Mouse (Mus musculus) midbrain, embryonic 16.5 days (tissue): ENCODE data around the gene Mtif2. TPM values are rescaled to one million over a fixed set of nuclear protein-coding genes. Genes with fewer than 3 reads are reported as not detected.
"Not testable (repeated sequence)": the region's sequence is repeated elsewhere in the genome, so short reads cannot be mapped to it uniquely, and the experiment has no call there.

Experiments
- ATAC-seq: fragments of 200-750 bp; cut with Nextera tagmentation; 2 replicates; pipeline ENCODE4 v1.8.0; 2017; ENCODE audit warnings: moderate TSS enrichment
- H3K27ac ChIP-seq: fragments of 300-500 bp; sonication (generic); 2 replicates; pipeline ENCODE4 v1.5.1; 2014; ENCODE audit warnings: mild to moderate bottlenecking, low read length, mixed read lengths
- H3K27me3 ChIP-seq: fragments of 300-500 bp; sonication (generic); 2 replicates; pipeline ENCODE4 v1.6.1; 2014; ENCODE audit warnings: low read depth, low read length, mixed read lengths; ENCODE audit not compliant: control insufficient read depth, insufficient read depth
- H3K36me3 ChIP-seq: fragments of 300-500 bp; sonication (generic); 2 replicates; pipeline ENCODE4 v1.6.1; 2014; ENCODE audit warnings: mild to moderate bottlenecking, low read length, moderate library complexity, mixed read lengths; ENCODE audit not compliant: control insufficient read depth, insufficient read depth
- H3K4me1 ChIP-seq: fragments of 300-500 bp; sonication (generic); 2 replicates; pipeline ENCODE4 v1.6.1; 2014; ENCODE audit warnings: mild to moderate bottlenecking, low read length, mixed read lengths; ENCODE audit not compliant: control insufficient read depth, insufficient read depth
- H3K4me2 ChIP-seq: fragments of 300-500 bp; sonication (generic); 2 replicates; pipeline ENCODE4 v1.6.1; 2014; ENCODE audit warnings: mild to moderate bottlenecking, low read length, mixed read lengths
- H3K4me3 ChIP-seq: fragments of 300-500 bp; sonication (generic); 2 replicates; pipeline ENCODE4 v1.5.1; 2014; ENCODE audit warnings: low read depth, mild to moderate bottlenecking, low read length, moderate library complexity, mixed read lengths
- H3K9ac ChIP-seq: fragments of 300-500 bp; sonication (generic); 2 replicates; pipeline ENCODE4 v1.6.1; 2014; ENCODE audit warnings: low read depth, low read length, mixed read lengths
- H3K9me3 ChIP-seq: fragments of 300-500 bp; sonication (generic); replicated peaks from 2 replicates; pipeline ENCODE4 v1.6.1; 2014; ENCODE audit warnings: mild to moderate bottlenecking, low read length, mixed read lengths; ENCODE audit not compliant: control insufficient read depth, poor library complexity, severe bottlenecking
- WGBS: fragments of 180-500 bp; shearing (Covaris S2); extraction: QIAGEN DNeasy Blood & Tissue Kit; methylation state at CpG from one replicate; pipeline ENCODE4 v1.1.7; 2014; 5-methylcytosine and 5-hydroxymethylcytosine counted together
- polyA plus RNA-seq: library from polyadenylated mRNA; unstranded; fragments of >200 nt; fragmentation: Nextera tagmentation; extraction: Ambion mirVana; gene quantifications from 2 replicates; pipeline ENCODE4 v1.2.1, GENCODE M21; 2015

Mtif2 gene
- polyA plus RNA-seq, 1 experiment from 2014 or later, result 43.3 TPM

GRCm38 (mm10) chr11:29514682-29515412 lies 11.4 kb upstream of the Mtif2 start, which contains the start of gene Prorsd1:
TSS of gene Prorsd1 (minus strand) at chr11:29515033.
- Histone ChIP-seq H3K36me3 (peaks cover 3% of the 10 kb centered on the region; the same call in 1 of the 2 replicates), H3K9me3 (no peaks in the 10 kb centered on the region), H3K27ac (peak within 1 kb of the TSS; percentile 73), H3K4me2 (peak within 1 kb of the TSS; percentile 59), H3K4me1 (no peaks in the 10 kb centered on the region; the same call in 1 of the 2 replicates), H3K4me3 (peak within 1 kb of the TSS; percentile 56), H3K9ac (peak within 1 kb of the TSS; percentile 49), H3K27me3 (no peaks in the 10 kb centered on the region)
- WGBS, result 4% methylated on average over 40 of the region's 40 CpGs
- ATAC-seq, result peak; percentile 99

- peaks cover 25% of the 10 kb centered on the region for H3K36me3 ChIP-seq
- ATAC-seq, result no peak
These were observed 12.0 kb downstream of the Mtif2 start for GRCm38 (mm10) chr11:29538201-29538600.

DNA sequence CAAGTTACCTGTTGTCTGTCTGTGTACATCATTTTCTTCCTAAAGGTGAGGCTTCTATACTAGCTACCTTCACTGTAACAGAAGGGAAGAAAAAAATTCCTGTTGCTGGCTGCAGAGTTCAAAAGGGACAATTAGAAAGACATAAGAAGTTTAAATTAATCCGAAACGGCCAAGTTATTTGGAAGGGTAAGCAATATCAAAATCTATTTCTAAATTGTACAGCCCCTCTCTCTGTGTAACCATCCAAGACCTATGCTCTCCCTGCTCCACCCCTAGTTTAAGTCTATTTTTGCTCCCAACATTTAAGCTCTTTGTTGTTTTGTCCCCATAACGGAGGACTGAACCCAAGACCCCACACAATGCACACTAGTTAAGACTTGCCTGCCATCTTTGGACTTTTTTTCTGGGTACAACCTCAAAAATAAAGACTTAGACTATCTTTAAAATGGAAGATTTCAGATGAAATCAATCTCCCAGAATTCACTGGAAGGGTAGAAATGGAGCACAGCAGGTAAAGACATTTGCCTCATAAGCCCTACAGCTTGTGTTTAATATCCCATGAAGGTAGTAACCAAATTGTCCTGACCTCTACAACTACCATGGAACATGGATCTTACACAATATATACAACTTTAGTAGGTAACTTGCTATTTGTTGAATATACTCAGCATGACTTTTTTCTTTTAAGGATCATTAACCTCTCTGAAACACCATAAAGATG lies 18.2 kb downstream of the Mtif2 start:
- WGBS, result 89% methylated on average over 3 of the region's 3 CpGs
- Histone ChIP-seq H3K27ac (no peak overlapping the region), H3K4me3 (no peak overlapping the region), H3K9me3 (no peaks in the 10 kb centered on the region), H3K27me3 (no peaks in the 10 kb centered on the region), H3K4me2 (no peak overlapping the region), H3K36me3 (peaks cover 18% of the 10 kb centered on the region), H3K4me1 (peaks cover 13% of the 10 kb centered on the region), H3K9ac (no peak overlapping the region)
- ATAC-seq, result no peak

More at GRCm38 (mm10) chr11:29538201-29538600, 12.0 kb downstream of the Mtif2 start:
- Histone ChIP-seq H3K27ac (no peak overlapping the region), H3K9ac (no peak overlapping the region), H3K9me3 (no peaks in the 10 kb centered on the region), H3K4me2 (no peak overlapping the region), H3K4me1 (no peaks in the 10 kb centered on the region), H3K4me3 (no peak overlapping the region), H3K27me3 (no peaks in the 10 kb centered on the region)
- WGBS, result 98% methylated on average over 1 of the region's 1 CpGs

DNA sequence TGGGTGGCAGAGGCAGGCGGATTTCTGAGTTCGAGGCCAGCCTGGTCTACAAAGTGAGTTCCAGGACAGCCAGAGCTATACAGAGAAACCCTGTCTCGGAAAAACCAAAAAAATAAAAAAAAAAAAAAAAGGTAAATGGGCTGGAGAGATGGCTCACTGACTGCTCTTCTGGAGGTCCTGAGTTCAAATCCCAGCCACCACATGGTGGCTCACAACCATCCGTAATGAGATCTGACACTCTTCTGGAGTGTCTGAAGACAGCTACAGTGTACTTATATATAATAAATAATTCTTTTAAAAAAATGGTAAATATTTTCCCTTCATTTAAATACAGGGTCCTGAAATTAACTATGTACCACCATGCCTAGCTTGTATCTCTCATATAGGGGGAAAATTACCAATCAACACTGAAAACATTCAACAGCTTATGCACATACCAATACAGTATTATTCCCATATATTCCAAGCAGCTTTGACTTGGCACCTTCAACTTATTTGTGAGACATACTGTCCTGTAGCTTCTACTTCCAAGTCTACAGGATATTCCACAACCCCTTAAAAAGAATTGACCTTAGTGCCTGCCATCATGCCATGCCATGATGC lies 19.0 kb downstream of the Mtif2 start:
- not testable (repeated sequence) for H3K4me3 ChIP-seq, H3K9ac ChIP-seq, H3K27ac ChIP-seq, H3K27me3 ChIP-seq, H3K4me2 ChIP-seq, H3K9me3 ChIP-seq, ATAC-seq
- 88% methylated on average over 4 of the region's 4 CpGs for WGBS
- Histone ChIP-seq H3K4me1 (peaks cover 13% of the 10 kb centered on the region), H3K36me3 (peaks cover 18% of the 10 kb centered on the region)

DNA sequence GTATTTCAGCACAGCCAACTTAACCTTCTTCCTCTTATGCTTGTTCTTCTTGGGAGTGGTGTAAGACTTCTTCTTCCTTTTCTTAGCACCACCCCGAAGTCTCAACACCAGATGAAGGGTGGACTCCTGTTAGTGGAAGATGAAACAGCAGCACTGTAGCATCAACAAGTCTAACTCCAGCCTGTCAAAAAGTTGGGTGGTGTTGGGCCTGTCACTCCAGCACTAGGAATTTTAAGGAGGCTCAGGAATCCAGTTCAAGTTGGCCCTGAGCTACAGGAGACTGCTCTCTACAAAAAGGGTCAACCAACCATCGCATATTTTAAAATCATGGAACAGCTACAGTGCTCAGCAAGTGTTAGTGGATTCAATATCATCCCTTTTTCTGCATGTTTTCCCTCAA lies 20.1 kb downstream of the Mtif2 start:
- Histone ChIP-seq H3K36me3 (peaks cover 16% of the 10 kb centered on the region), H3K4me2 (peak overlapping the region; percentile 71; the same call in 1 of the 2 replicates), H3K9ac (peak overlapping the region; percentile 88; the same call in 1 of the 2 replicates), H3K4me1 (peaks cover 13% of the 10 kb centered on the region)
- not testable (repeated sequence) for H3K4me3 ChIP-seq, H3K27me3 ChIP-seq, H3K27ac ChIP-seq, H3K9me3 ChIP-seq, ATAC-seq
- WGBS, result 96% methylated on average over 2 of the region's 2 CpGs

- no peaks in the 10 kb centered on the region for H3K9me3 ChIP-seq
- no peak overlapping the region for H3K27ac ChIP-seq
- H3K4me3 ChIP-seq, result peak overlapping the region; percentile 86
- no peaks in the 10 kb centered on the region for H3K27me3 ChIP-seq
- peak overlapping the region; percentile 88 for H3K9ac ChIP-seq
- 24% methylated on average over 2 of the region's 2 CpGs for WGBS
- ATAC-seq, result no peak
- peak overlapping the region; percentile 71 for H3K4me2 ChIP-seq
- H3K36me3 ChIP-seq, result peaks cover 13% of the 10 kb centered on the region
- peaks cover 13% of the 10 kb centered on the region for H3K4me1 ChIP-seq
These were observed 20.6 kb downstream of the Mtif2 start for GRCm38 (mm10) chr11:29546762-29547161.

DNA sequence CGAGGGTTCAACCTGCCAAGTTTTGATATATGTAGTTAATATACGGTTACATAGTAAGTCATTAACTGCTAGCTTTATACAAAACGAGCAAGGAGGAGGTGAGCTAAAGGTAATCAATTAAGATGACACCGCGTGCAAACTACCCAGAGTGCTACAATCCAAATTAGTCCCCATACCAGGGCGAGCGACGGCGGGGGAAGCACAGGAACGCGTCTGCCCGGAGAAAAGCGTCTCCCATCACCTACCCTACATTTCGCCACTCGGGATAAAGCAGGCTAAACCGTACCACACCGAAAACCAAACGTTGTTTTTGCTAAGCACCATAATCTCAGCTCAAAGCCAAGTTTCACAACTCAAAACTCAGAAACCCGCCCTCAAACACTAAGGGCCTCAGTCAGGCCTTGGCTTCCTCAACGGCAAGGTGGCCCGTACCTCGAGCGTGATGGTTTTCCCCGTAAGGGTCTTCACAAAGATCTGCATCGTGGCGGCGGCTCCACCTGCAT lies 21.1 kb downstream of the Mtif2 start:
- peaks cover 13% of the 10 kb centered on the region for H3K36me3 ChIP-seq
- H3K4me2 ChIP-seq, result peak overlapping the region; percentile 71
- peak overlapping the region; percentile 94 for H3K27ac ChIP-seq
- peak overlapping the region; percentile 86 for H3K4me3 ChIP-seq
- no peaks in the 10 kb centered on the region for H3K27me3 ChIP-seq
- H3K4me1 ChIP-seq, result peaks cover 13% of the 10 kb centered on the region
- WGBS, result under 1% methylated on average over 27 of the region's 27 CpGs
- peak; percentile 22 for ATAC-seq
- H3K9me3 ChIP-seq, result no peaks in the 10 kb centered on the region
- H3K9ac ChIP-seq, result peak overlapping the region; percentile 88

DNA sequence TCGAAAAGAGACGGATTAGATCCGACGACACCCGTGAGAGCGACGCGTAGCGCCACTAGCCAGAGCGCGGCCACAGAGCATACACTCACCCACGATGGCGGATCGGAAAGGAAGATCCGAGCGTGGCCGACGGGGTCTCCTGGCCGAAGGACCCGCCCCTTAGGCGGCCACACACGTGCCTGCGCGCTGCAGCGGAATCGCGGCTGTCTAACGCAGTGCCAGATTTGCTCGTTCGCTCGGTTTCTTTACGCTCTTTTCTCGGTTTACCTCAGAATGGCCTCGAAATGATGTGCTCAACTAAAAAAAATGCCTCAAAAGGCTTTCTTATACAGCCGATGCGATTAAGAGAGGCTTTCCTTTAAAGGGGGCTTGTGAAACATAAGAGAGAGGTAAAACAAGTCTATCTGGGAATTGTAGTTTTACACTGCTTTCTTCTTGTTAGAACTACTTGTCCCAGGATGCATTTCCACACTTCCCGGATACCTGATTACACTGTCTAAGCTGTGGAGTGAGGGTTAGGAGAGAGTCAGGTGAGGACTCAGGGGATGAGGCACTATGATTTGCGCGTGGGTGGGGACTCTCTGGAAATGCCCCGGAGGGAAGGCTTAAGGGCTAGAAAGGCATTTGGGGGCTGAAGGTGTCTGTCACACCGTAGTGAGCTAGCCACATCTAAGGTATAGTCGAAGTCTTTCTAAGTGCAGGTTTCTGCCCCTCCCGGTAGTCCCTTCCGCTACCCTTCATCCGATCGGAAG lies 21.7 kb downstream of the Mtif2 start, which contains the start of the genes Clhc1 and Rps27a:
Clhc1 (plus strand) TSS at position 199 of the 752 bp plus-strand sequence.
Rps27a (minus strand) TSS at position 358 of the 752 bp plus-strand sequence.
- Histone ChIP-seq H3K9ac (peak within 1 kb of the TSS; percentile 88), H3K4me1 (peaks cover 13% of the 10 kb centered on the region), H3K4me2 (peak within 1 kb of the TSS; percentile 71), H3K4me3 (peak within 1 kb of the TSS; percentile 86), H3K36me3 (peaks cover 13% of the 10 kb centered on the region), H3K27ac (peak within 1 kb of the TSS; percentile 94), H3K9me3 (no peaks in the 10 kb centered on the region), H3K27me3 (no peaks in the 10 kb centered on the region)
- peak; percentile 99 for ATAC-seq
- under 1% methylated on average over 46 of the region's 46 CpGs for WGBS
